Mouse (Mus musculus) cerebellum, postnatal 25 days (tissue): ENCODE data around the gene Ddx47.
A peak's percentile ranks its signal among the peaks of the same experiment; 100 is the strongest.

Experiments used
- DNase-seq, 2 experiments: peaks; one replicate each; pipeline ENCODE4 v3.0.0; 2021; ENCODE audit warnings: mixed read lengths in 2 of 2

The Ddx47 gene

GRCm38 (mm10) chr6:135011048-135011733 lies at the start of gene Ddx47:
Gene Ddx47 (plus strand): TSS chr6:135011612.
- peak; percentile 95 to 97 for DNase-seq

- no peak for DNase-seq
These were observed 49.4 kb upstream of the Ddx47 start for GRCm38 (mm10) chr6:134961858-134962517.

GRCm38 (mm10) chr6:134962518-134962893 lies 48.9 kb upstream of the Ddx47 start:
- DNase-seq, result no peak

- DNase-seq, result no peak
These were observed 47.5 kb upstream of the Ddx47 start for GRCm38 (mm10) chr6:134963910-134964309.

GRCm38 (mm10) chr6:134966681-134967080 lies 44.7 kb upstream of the Ddx47 start:
- no peak for DNase-seq

GRCm38 (mm10) chr6:134968326-134968725 lies 43.1 kb upstream of the Ddx47 start:
- no peak for DNase-seq

- no peak for DNase-seq
These were observed 41.9 kb upstream of the Ddx47 start for GRCm38 (mm10) chr6:134969498-134969897.

- DNase-seq, result no peak
These were observed 39.3 kb upstream of the Ddx47 start for GRCm38 (mm10) chr6:134972096-134972495.

- no peak for DNase-seq
These were observed 34.8 kb upstream of the Ddx47 start for GRCm38 (mm10) chr6:134976628-134977027.

GRCm38 (mm10) chr6:134981231-134982062 lies 30.0 kb upstream of the Ddx47 start, which contains the start of gene Apold1:
Gene Apold1 (plus strand): TSS chr6:134981718.
- no peak for DNase-seq

- DNase-seq, result peak; percentile 91 to 96
These were observed 27.7 kb upstream of the Ddx47 start for GRCm38 (mm10) chr6:134983529-134984370.

GRCm38 (mm10) chr6:134984748-134985147 lies 26.7 kb upstream of the Ddx47 start:
- DNase-seq, result peak; percentile 26 to 49

GRCm38 (mm10) chr6:134988377-134988776 lies 23.0 kb upstream of the Ddx47 start:
- DNase-seq, result no peak

- DNase-seq, result no peak
These were observed 20.7 kb upstream of the Ddx47 start for GRCm38 (mm10) chr6:134990674-134991073.

GRCm38 (mm10) chr6:134994031-134994651 lies 17.3 kb upstream of the Ddx47 start:
- DNase-seq, result no peak

GRCm38 (mm10) chr6:134994985-134995384 lies 16.4 kb upstream of the Ddx47 start:
- no peak for DNase-seq

GRCm38 (mm10) chr6:134996918-134997317 lies 14.5 kb upstream of the Ddx47 start:
- DNase-seq, result no peak

GRCm38 (mm10) chr6:134998076-134998475 lies 13.3 kb upstream of the Ddx47 start:
- no peak for DNase-seq

- no peak for DNase-seq
These were observed 12.6 kb upstream of the Ddx47 start for GRCm38 (mm10) chr6:134998781-134999180.

GRCm38 (mm10) chr6:135000272-135000671 lies 11.1 kb upstream of the Ddx47 start:
- DNase-seq, result no peak

GRCm38 (mm10) chr6:135001991-135002390 lies 9.4 kb upstream of the Ddx47 start:
- DNase-seq, result no peak

- DNase-seq, result no peak
These were observed 5.0 kb upstream of the Ddx47 start for GRCm38 (mm10) chr6:135006372-135006771.
